Mouse (Mus musculus): ENCODE data around the gene Gipc2.

DNA sequence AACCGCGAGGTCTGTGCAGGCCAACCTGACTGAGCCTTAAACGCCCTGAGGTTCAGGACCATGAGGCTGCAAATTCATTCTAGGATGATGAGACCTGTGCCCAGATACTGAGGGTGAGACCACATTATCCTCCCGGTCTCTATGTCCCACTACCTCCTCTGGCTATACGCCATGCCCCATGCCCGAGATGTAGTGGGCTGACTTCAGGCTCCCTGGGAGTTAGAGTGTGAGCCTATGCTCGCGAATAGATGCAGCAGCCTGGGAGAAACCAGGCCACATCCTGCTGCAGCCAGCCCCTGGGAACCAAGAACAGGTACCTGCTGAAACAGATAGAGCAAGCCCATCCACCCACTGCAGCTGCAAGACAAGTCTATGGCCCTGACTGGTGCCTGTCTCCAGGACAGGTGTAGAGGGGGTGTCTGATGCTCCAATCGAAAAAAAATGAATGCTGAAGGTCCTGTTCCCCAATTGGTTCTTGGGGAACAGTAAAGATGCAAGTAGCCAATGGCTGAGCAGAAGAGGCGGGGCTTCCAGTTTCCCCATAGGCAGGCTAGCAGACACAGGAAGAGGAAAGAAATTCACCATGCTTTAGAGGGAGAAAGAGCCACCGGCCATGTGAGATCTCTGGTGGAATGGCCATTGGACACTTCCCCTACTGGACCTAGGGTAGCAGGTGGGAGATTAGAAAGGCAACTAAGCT, 65.8 kb downstream of the Gipc2 start:
- TF ChIP-seq CTCF (IDR thresholded peaks at IDR 0.05; ENCODE audit: extremely low read depth, insufficient read depth, insufficient read length, insufficient replicate concordance) = no peak
- no peak for TF ChIP-seq POLR2A (IDR thresholded peaks at IDR 0.05; ENCODE audit: low read depth, low read length)

Data from spleen, adult 2 months (tissue).